Mouse (Mus musculus): ENCODE data around the gene Fam49a. TPM values are rescaled to one million over a fixed set of nuclear protein-coding genes. Genes with fewer than 3 reads are reported as not detected.
A peak's percentile ranks its signal among the peaks of the same experiment; 100 is the strongest.

The Fam49a gene
- total RNA-seq, 2 experiments from 2014 or later = 4.6 to 6.5 TPM

DNA sequence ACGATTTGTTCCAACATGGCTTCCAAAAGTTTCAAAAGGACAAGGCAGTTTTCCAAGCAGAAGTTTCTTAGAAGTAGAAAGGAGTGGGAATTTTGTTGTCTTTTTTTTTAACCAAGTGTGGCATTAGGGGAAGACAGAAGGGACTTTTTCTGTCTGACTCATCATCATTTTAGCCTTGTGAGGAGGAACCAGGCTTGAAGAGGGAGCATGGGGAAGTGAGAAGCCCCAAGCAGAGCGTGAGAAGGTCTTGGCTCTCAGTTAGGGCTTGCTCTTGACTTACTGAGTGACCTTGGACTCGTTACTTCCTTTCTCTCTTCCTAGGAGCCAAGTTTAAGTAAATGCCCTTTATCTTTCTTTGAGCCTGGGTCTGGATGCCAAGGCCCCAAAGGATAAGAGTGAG lies 8.6 kb downstream of the Fam49a start:
- DNase-seq = no peak

DNA sequence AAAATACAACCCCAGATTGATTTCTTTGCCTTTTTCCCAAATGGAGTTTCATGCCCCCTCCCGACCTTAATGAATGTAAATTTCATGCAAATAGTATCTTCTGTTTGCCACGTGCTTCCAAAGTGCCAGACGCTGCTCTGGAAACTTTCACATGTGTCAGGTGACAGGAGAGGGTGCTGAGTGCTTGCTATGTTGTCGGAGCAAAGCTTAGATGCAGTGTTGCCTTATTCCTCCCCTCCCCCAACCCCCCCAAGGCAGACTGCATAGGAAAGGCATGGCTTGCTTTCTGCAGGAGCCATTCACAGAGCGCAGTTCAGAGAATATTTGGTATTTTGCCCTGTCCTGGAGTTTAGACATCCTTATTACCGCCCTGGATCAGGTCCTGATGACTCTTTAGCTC lies 12.2 kb downstream of the Fam49a start:
- DNase-seq = no peak

DNA sequence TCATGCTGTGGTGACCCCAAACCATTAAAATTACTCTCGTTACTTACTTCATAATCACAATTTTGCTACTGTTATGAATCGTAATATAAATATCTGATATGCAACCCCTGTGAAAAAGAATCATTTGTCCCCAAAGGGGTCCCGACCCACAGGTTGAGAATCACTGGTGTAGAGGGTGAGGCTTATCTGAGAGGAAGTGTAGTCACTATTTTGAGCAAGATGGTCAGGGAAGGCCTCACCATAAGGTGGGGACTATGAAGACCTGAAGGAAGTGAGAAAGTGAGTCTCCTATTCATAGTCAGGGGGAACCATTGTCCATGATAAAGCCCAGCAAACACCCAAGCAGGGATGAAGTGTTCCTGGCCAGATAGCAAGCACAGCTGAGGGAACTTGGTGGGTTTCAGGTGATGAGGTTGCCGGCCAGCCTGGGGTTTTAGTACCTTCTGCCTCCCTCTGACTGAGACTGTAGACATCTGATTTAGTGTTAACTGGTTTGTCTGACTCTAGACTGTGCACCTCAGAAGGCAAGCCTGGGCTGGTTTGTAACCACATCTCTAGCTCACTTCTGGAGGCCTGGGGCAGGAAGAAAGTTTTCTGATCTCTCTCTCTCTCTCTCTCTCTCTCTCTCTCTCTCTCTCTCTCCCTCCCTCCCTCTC lies 13.3 kb downstream of the Fam49a start:
- DNase-seq = no peak

DNA sequence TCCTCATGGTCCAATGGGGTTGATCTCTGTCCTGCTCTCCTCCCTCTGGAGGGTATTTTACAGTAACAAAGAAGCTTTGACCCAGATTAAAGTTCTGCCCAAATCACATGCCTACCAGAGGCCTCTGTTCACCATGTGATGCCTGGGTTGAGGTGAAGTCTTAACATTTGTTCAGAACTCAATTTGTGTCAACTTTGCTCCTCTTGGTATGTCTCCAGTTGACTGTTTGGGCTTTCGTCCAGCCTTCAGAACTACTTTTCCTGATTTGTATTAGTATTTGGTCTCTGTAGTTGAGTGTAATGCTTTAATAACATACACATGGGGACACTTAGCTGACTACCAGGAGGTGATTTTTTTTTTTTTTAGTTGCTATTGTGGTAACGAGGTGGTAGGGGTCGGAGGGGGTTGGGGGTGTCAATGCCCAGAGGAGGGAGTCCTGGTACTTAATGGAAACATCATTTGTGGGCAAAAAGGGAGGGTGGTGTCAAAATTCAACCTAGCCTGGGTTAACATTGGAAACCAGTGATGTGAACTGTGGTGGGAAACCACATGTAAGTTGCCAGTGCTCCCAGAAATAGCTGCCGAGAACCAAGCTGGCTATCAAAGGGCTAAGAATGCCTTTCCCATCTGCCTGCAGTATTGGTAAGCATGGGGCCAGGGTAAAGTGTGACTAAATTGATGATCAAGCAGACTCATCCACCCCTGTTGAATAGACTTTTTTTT lies 16.0 kb downstream of the Fam49a start:
- no peak for DNase-seq

DNA sequence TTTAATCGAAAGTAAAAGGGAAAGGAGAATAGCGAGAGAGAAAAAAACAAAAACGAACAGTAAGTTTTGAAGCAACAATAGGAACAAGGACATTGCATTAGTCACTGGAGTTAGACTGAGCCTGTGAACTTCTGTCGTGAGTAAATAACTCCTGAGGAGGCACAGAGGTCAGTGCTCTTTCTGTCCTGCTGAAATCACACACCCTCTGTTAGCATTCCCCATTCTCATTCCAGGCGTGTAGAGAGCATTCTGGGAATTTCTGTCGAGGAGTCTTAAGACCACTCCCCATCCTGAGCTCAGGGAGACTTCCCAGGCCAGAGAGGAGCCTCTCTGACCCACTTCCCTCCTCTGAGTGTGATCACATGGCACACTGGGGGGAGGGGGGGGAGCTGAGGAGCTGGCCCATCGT lies 16.5 kb downstream of the Fam49a start:
- no peak for DNase-seq

DNA sequence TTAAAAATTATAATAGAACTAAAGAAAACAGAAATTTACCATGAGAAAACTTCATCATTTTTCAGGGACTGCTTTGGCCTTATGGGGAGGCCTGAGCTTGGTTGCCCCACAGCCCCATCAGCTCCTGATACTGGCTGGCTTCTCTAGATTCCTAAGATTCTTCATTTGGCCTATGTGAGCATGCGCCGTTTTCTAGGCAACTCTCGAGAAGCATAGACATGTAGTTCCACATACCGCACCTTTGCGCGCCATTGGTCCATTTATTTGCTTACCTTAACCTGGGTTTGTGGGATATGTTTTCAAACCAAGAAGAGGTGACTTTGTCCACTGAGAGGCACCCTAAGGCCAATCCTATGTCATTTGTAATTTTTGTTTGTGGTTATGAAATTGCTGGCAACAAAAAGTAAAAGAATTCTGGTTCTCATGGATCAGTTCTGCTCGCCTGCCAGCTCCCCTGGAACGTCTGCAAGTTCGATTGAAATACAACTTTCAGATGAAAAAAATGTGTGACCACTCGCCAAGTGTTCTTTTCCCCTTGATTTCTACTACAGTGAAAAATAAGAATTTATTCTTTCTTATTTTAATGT lies 21.9 kb downstream of the Fam49a start:
- DNase-seq = peak; percentile 59

DNA sequence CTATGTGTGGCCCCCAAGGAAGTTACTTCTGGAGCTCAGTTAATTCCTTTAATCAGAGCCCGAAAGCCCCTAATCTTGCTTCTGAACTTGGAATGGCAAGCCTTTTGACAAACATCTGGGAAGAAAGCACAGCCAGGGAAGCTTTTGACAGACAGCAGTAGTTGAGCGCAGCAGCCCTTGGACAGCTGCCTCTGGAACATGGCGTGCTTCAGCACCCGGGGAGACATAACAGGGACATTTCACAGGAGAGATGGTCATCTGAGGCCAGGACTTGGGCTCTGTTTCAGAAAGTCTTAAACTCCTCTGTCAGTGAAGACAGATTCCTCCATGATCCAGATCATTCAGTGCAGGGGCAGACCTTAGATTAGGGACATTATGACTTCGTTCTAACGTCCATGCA lies 22.6 kb downstream of the Fam49a start:
- DNase-seq = peak; percentile 78

DNA sequence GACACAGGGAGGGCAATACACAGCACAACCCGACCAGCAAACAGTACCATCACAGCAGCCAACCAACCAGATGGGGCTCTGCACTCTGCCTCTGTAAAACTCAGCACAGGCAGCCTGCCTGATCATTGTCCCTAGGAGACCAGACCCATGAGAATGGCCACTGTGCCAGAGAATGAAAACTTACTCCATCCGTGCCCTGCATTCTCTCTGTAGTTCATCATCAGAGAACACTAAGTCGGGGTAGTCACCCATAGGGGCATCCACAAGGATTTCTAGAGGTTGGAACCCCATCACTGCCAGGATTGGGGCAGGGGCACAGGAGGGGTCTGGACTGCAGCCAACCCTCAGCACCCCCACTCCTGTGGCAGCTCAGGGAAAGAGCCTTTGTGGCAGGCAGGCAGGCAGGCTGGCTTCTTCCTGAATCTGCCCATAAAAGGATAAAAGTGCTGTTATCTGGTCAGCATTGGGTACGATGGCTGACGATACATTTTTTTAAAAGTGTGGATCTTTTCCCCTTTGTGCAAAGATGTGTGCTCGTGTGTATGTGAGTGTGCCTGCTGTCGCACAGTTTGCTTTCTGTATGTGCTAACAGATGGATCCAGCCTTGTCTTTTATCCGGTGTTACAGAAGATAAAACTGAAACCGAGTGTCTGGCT lies 25.3 kb downstream of the Fam49a start:
- peak; percentile 35 for DNase-seq

DNA sequence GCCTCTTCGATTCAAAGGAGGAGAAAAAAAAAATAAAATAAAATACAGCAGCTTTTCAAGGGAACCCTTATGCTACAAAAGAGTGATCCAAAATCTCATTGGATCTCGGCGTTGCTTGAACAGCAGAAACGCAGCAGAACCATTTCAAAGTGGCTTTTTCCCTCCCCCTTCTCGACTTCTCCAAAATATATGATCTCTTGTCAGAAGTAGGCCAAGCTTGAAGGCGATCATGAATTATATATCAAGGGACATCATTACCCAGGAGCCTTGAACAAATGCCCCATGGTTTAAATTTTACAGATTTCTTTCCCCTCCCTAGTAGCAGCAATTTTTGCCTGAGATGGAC lies 25.8 kb downstream of the Fam49a start:
- DNase-seq = no peak

DNA sequence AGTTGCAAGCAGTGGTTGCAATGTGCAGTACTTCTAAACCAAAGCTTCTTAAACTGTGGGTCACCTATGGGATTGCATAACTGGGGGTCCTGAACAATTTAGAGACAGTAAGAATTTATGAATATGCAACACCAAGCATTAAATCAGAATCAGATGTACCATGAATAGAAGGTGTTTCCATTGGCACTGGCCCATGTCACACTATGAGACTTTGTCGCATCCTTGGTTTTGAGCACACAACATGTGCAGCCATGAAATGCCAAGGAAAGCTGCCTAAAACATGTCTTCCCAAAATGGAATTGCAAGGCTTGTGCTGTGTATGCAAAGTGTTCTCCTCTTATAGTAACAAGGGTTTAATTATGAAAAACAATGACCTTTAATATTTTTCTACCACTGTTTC lies 26.6 kb downstream of the Fam49a start:
- DNase-seq = no peak

DNA sequence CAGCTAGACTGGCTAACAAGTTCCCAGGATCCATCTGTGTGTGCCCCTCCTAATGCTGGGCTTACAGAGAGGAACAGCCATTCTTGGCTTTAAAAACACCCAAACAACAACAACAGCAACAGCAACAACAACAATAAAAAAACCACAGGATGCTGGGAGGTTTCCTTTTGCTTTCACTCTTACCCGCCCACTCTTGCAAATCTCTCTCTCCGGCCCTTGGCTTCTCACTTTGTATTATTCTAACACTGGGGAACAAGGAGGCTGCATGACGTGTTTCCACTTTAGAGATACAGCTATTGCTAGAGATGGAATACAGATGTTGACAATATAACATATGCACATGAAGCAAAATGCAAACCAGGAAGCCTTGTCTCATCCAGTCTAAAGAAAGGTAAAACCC lies 27.7 kb downstream of the Fam49a start:
- no peak for DNase-seq

DNA sequence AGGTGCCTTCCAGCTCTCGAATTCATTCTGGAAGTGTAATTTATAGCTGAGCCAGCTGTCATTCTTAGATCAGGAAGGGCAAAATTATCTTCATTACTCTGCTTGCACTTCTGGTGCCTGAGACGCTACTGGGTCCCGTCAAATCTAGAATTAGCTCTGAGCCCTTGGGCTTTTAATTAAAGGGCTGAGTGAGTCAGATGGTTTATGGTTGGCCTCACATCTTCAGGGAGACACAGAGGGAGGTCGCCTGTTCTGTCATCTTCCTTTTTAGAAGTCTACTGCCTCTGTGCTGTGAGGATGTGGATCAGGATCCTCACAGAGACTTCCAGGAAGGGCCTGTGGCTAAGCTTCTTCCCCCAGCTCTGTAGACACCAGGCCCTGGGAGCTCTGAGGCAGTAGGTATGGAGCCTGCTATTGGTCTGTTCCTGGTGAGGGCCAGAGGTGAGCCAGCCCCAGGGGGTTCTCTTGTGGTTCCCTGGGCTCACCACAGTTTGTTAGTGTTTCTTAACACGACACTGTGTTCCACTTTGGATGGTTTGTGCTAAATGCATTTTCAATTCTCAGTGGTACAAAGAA lies 30.2 kb downstream of the Fam49a start:
- no peak for DNase-seq

DNA sequence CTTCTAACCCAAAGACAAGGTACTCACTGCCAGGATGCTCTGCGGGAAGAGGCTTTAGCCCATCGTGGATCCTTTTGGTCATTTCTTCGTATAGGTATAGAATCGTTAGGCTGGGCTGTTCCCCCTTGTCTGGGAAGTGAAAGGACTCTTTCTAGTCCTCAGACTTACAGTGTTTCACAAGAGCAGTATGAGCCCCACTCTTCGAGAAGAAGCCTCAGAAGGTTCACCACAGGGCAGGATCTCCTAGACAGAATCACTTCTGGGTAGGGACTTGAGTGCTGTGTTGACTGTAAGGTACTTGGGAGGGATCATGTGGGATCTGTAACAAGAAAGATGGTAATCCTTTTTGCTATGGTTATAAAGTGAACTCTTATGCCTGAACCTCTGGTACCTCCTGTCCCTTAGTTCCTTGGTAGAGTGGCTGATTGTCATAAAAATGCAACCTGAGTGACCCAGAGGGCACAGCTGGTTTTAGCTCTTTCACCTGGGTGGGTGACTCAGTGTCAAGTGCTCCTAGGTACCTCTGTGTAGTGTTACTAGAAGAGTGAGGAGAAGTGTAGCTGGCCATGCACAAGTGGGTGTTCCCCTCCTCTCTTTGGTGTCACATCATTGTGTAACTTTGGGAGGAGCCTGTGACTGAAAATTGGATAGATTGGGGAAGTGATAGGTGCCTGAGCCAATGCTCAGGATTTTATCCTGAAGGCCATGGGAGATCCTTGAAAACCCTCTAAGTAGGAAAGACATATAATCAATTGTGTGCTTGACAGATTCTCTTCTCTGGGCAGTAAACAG lies 32.6 kb downstream of the Fam49a start:
- DNase-seq = no peak

DNA sequence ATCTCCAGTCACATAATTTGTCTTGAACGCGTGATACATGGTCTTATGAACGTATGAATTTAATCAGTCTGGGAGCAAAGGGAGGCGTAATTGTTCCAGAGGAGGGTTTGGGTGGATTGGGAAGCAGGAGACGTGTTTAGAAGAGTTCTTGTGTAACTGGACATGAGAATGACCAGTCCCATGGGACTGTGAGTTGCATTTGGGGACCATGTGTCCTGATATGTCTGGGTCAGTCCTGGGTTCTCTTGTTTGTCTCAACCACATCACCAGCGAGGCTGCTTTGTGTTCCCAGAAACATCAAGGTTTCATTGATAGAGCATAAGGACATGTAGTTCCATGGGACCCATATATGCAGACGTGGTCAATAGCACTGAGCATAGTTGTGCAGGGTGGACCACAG lies 36.5 kb downstream of the Fam49a start:
- no peak for DNase-seq

DNA sequence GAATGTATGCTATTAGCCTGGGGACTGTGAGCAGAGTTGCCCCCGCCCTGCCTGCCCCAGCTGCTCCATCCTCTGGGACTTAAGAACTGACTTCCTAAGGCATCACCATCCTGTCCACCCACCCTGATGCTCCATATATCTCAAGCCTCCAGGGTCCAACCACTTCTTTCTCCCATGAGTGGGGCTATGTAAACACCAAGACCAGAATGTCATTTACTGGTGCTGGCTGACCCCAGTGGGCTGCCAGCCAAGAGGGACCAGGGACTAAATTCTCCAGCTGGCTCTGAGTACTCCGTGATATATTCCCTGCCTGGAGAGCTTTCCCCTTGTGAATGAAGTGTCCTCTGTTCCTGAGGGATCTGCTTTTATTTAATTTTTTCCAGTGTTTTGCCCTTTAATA lies 37.4 kb downstream of the Fam49a start:
- DNase-seq = no peak

DNA sequence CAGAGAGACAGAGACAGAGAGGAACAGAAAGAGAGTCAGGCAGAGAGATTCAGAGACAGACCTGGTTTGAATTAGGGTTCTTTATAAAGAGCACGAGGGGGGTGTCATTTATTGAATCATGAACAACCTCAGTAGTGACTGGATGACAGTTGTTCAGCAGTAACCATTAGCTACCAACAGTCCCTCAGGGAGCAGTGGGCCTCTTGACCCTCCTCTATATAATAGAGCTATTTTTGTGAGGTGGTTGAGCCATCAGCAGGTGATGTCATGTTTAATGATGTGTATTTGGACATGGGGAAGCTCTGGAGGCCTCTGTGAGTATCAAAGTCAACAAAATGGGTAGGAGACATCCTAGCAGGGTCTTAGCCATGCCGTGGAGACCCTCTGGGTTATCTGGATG lies 39.2 kb downstream of the Fam49a start:
- no peak for DNase-seq

DNA sequence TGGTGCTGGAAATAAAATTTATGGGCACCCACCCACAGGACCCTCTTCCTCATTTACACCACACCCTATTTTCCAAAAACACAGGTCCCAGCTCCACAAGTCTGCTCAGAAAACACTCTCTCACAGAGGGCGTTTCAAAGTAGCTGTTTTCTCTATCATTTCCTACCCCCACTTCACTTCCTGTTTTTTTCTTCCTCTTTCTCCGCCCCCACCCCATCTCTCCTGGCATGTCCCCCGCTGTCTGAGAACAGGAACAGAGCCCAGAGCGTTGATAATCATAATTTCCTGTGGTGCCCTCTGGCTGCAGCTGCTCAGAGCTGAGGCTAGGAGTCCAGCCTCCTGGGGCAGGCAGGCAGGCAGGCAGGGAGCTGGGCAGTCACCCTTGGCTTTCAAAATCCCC lies 39.9 kb downstream of the Fam49a start:
- DNase-seq = peak; percentile 69

DNA sequence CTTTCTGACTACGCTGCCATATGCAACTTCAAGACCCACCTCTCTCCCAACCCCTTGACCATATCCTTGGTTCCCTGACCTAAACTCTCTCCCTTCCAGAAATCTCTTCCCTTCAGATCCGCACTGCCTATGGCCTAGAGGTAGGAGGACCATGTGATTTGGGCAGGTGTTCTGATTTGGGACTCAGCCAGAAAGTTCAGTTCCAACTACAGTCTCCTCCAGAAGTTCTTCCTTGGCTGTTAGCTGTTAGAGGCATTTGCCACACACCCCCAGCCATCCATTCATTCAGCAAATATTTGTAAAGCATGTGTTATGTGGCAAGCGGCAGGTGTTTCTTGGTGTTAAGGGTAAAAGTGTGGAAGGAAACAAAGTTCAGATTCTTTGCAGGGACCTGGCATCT lies 44.3 kb downstream of the Fam49a start:
- DNase-seq = no peak

DNA sequence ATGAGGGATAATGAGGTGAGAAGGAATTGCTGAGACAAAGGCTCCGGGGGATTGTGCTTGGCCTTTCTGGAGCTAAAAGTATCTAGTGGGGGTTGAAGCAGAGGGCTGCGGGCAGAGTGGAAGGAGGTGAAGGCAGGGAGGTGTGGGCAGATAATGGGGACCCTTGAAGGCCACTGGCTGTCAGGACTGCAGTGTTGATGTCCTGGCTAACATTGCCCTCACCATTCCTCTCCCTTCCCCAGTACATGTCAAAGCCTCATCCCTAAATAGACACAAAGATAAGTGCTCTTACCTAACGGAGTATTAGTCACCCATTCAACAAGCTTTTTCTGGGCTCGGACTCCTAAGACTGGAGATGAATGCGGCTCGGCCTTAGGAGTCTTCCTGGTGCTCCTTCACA lies 44.9 kb downstream of the Fam49a start:
- no peak for DNase-seq

DNA sequence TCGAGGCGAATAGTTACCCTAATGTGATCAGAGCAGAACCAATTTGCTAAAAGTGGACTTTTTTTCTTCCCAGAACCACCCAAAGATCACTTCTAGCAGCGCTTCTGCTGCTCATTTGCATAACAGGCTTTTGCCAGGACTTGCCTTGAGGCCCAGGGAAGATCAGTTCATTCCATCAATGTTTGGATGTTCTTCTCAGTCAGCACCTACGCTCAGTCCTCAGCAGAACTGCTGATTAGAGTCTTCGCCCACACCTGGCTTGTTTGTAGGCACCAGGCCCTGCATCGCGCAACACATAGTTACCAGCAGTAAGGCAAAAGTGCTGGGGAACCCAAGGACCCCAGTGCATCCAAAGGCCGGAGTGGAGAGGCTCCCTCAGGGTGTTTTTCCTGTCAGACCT lies 45.3 kb downstream of the Fam49a start:
- DNase-seq = no peak

DNA sequence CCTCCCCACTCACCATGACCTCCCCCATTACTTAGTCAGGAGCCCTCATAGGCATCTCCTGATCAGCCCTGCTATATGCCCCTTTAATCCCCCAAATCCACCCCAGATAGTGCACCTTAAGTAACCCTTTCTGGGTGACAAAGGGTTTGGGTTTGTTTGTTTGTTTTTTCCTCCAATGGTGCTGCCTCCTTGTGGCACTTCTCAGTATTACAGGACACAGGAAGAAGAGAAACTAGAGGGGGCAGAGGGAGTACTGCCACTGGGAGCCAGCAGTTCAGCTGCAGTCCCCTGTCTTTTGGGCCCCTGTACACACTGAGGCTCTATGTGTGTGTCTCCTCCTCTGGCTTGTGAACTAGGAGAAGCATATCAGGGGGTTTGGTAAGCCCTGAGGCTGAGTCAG lies 51.5 kb downstream of the Fam49a start:
- no peak for DNase-seq

DNA sequence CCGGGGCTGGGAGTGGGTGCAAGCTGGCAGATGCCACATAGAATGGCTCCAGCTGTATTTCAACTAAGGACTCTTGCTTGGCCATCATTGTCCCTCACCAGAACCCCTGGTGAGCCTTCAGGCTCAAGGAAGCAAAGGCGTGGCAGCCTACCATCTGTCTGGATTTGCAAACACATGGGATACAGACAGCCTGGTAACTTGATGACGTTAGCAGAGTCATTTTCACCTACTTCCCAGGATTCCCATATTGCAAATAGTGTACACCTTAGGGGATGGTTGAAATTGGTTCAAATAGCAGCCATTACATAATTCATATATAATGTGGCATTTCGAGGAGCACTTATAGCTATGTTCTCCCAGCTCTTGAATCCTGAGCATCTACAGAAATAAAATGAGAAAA lies 52.0 kb downstream of the Fam49a start:
- no peak for DNase-seq

All from gastrocnemius, postnatal 25 days (tissue).